Mouse (Mus musculus) embryonic facial prominence, embryonic 14.5 days (tissue): ENCODE measurements around the gene Rbmx2. TPM values are rescaled to one million over a fixed set of nuclear protein-coding genes. Genes with fewer than 3 reads are reported as not detected.

Experiments
- ATAC-seq: fragments of 200-750 bp; cut with Nextera tagmentation; 2 replicates; pipeline ENCODE4 v1.8.0; 2017; ENCODE audit warnings: low read depth, moderate number of reproducible peaks, moderate TSS enrichment
- DNase-seq: peaks from one replicate; pipeline ENCODE4 v3.0.0-alpha.2; 2015; ENCODE audit warnings: low spot score
- H3K27ac ChIP-seq: fragments of 300-500 bp; sonication (generic); replicated peaks from 2 replicates; pipeline ENCODE4 v1.5.1; 2014; ENCODE audit warnings: low read depth, mild to moderate bottlenecking, low read length, moderate library complexity
- H3K27me3 ChIP-seq: fragments of 300-500 bp; sonication (generic); replicated peaks from 2 replicates; pipeline ENCODE4 v1.6.1; 2014; ENCODE audit warnings: low read length; ENCODE audit not compliant: control insufficient read depth, insufficient read depth
- H3K36me3 ChIP-seq: fragments of 300-500 bp; sonication (generic); 2 replicates; pipeline ENCODE4 v1.6.1; 2014; ENCODE audit warnings: low read length, mixed read lengths; ENCODE audit not compliant: control insufficient read depth, insufficient read depth
- H3K4me1 ChIP-seq: fragments of 300-500 bp; sonication (generic); 2 replicates; pipeline ENCODE4 v1.6.1; 2014; ENCODE audit warnings: antibody characterized with exemption, low read length; ENCODE audit not compliant: control insufficient read depth, insufficient read depth
- H3K4me2 ChIP-seq: fragments of 300-500 bp; sonication (generic); 2 replicates; pipeline ENCODE4 v1.6.1; 2014; ENCODE audit warnings: low read depth, mild to moderate bottlenecking, low read length, moderate library complexity, mixed read lengths
- H3K4me3 ChIP-seq: fragments of 300-500 bp; sonication (generic); 2 replicates; pipeline ENCODE4 v1.5.1; 2014; ENCODE audit warnings: low read depth, mild to moderate bottlenecking, low read length
- H3K9ac ChIP-seq: fragments of 300-500 bp; sonication (generic); 2 replicates; pipeline ENCODE4 v1.6.1; 2014; ENCODE audit warnings: low read depth, mild to moderate bottlenecking, low read length, moderate library complexity, mixed read lengths
- H3K9me3 ChIP-seq: fragments of 300-500 bp; sonication (generic); 2 replicates; pipeline ENCODE4 v1.6.1; 2016; ENCODE audit warnings: low read length; ENCODE audit not compliant: control insufficient read depth
- WGBS: fragments of 180-500 bp; shearing (Covaris S2); extraction: QIAGEN DNeasy Blood & Tissue Kit; methylation state at CpG from one replicate; pipeline ENCODE4 v1.1.7; 2014; 5-methylcytosine and 5-hydroxymethylcytosine counted together
- polyA plus RNA-seq: library from polyadenylated mRNA; unstranded; fragments of >200 nt; fragmentation: Nextera tagmentation; extraction: Ambion mirVana; gene quantifications from 2 replicates; pipeline ENCODE4 v1.2.1, GENCODE M21; 2014

The Rbmx2 gene
- polyA plus RNA-seq, 1 experiment from 2014 or later = 18.7 TPM

DNA sequence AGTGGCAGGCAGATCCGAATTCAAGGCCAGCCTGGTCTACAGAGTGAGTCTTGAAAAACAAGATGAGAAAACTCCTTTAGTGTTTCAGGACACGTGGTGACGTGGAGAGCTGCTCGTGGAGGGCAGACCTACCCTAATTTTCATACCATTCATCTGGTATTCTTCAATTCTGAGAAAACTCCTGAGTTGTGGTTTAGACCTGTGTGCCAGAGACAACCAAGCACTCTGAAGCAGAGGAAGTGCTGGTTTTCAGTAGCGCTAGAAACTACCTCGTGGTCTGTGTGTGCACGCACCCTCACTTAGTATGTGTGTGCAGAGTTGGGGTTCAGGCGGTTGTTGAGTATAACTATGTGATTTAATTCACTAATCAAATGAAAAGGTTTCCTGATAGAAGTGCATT lies 18.0 kb downstream of the Rbmx2 start:
- 86% methylated on average over 8 of the region's 8 CpGs for WGBS
- peaks cover 11% of the 10 kb centered on the region; the same call in 1 of the 2 replicates for H3K36me3 ChIP-seq
- no peaks in the 10 kb centered on the region for H3K9me3 ChIP-seq
- H3K27me3 ChIP-seq = no peaks in the 10 kb centered on the region
- DNase-seq (no peak), ATAC-seq (no peak)
- no peaks in the 10 kb centered on the region for H3K4me1 ChIP-seq
- H3K9ac ChIP-seq = no peak overlapping the region
- H3K4me3 ChIP-seq = no peak overlapping the region
- H3K4me2 ChIP-seq = no peak overlapping the region
- H3K27ac ChIP-seq = no peak overlapping the region

DNA sequence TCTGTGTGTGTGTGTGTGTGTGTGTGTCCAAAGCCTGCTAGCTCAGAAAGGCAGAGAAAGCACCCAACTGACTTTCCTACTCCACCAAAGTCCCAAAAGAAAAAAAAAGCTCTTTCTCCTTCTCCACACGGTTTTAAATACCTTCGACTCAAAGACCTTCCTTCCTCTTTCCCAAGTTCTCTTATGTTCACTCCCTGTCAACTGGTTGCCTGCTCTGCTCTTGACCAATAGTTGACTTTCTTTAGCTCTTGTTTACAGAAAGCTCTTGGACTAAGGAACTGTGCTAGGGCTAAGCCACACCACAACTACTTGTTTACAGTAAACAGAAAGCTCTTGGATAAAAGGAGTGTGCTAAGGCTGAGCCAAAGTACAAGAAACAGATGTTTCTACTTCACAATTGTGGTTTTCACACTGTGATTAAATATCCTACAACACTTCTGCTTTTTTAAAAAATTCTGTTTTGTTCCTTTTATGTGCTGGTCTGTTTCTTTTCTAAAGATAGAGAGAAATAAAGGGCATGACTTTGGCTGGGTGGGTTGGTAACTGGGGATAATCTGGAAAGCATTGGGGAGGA lies 60.0 kb downstream of the Rbmx2 start:
- no peak for DNase-seq
- no peak overlapping the region for H3K4me2 ChIP-seq
- ATAC-seq = no peak
- H3K9me3 ChIP-seq = no peaks in the 10 kb centered on the region
- no peak overlapping the region for H3K9ac ChIP-seq
- no peak overlapping the region for H3K27ac ChIP-seq
- WGBS = 69% methylated on average over 2 of the region's 2 CpGs
- no peaks in the 10 kb centered on the region for H3K36me3 ChIP-seq
- H3K4me3 ChIP-seq = no peak overlapping the region
- no peaks in the 10 kb centered on the region for H3K27me3 ChIP-seq
- no peaks in the 10 kb centered on the region for H3K4me1 ChIP-seq

Other genes with a start within 250 kb of the Rbmx2 start
- gene Elf4, start 231.9 kb upstream of the Rbmx2 start, polyA plus RNA-seq = 11.5 and 12.7 TPM in 2 replicates
- 57.4 and 63.5 TPM in 2 replicates for gene Aifm1, start 181.4 kb upstream of the Rbmx2 start, polyA plus RNA-seq
- gene Rab33a, start 175.7 kb upstream of the Rbmx2 start, polyA plus RNA-seq = 4.7 and 5.5 TPM in 2 replicates
- 12.4 and 15.3 TPM in 2 replicates for gene Zfp280c, start 100.5 kb upstream of the Rbmx2 start, polyA plus RNA-seq
- 13.3 and 15.1 TPM in 2 replicates for gene Slc25a14, start 71.6 kb upstream of the Rbmx2 start, polyA plus RNA-seq
- 0.07 TPM in 1 of 2 replicates, not detected in the other for gene Gpr119, start 20.5 kb upstream of the Rbmx2 start, polyA plus RNA-seq
- gene Gm595, start 182.7 kb downstream of the Rbmx2 start, polyA plus RNA-seq = not detected in 2 replicates